Mouse (Mus musculus): ENCODE measurements around the gene Nek6. TPM values are rescaled to one million over a fixed set of nuclear protein-coding genes. Genes with fewer than 3 reads are reported as not detected.

The Nek6 gene
- polyA plus RNA-seq, 2 experiments = 77.2 to 123 TPM

- Histone ChIP-seq H3K36me3 (ENCODE audit: control insufficient read depth, insufficient read depth, low read length) (peaks cover 17% of the 10 kb centered on the region), H3K4me1 (ENCODE audit: control insufficient read depth, insufficient read depth, low read length) (no peaks in the 10 kb centered on the region), H3K9me3 (ENCODE audit: control insufficient read depth, low read length) (no peaks in the 10 kb centered on the region), H3K27me3 (ENCODE audit: control insufficient read depth, insufficient read depth, low read length) (no peaks in the 10 kb centered on the region), H3K9ac (ENCODE audit: low read depth, low read length, severe bottlenecking) (no peak overlapping the region), H3K4me2 (replicated peaks; ENCODE audit: low read depth, low read length, severe bottlenecking) (no peak overlapping the region), H3K27ac (replicated peaks; ENCODE audit: low read depth, low read length) (no peak overlapping the region), H3K4me3 (replicated peaks; ENCODE audit: low read length) (no peak overlapping the region)
- DNase-seq (ENCODE audit: low spot score) = no peak
- 72% methylated on average over 1 of the region's 1 CpGs for WGBS
- TF ChIP-seq POLR2A (IDR thresholded peaks at IDR 0.05; ENCODE audit: borderline replicate concordance, extremely low read depth, insufficient read depth, insufficient read length) = no peak
- ATAC-seq (ENCODE audit: low FRiP score, low read depth) = no peak
These were observed 96.3 kb downstream of the Nek6 start for GRCm38 (mm10) chr2:38607716-38608115.

GRCm38 (mm10) chr2:38608831-38609309 lies 97.4 kb downstream of the Nek6 start:
- Histone ChIP-seq H3K4me1 (ENCODE audit: control insufficient read depth, insufficient read depth, low read length) (no peaks in the 10 kb centered on the region), H3K27me3 (ENCODE audit: control insufficient read depth, insufficient read depth, low read length) (no peaks in the 10 kb centered on the region), H3K27ac (replicated peaks; ENCODE audit: low read depth, low read length) (no peak overlapping the region), H3K9ac (ENCODE audit: low read depth, low read length, severe bottlenecking) (no peak overlapping the region), H3K36me3 (ENCODE audit: control insufficient read depth, insufficient read depth, low read length) (peaks cover 26% of the 10 kb centered on the region), H3K9me3 (ENCODE audit: control insufficient read depth, low read length) (no peaks in the 10 kb centered on the region), H3K4me2 (replicated peaks; ENCODE audit: low read depth, low read length, severe bottlenecking) (no peak overlapping the region), H3K4me3 (replicated peaks; ENCODE audit: low read length) (no peak overlapping the region)
- TF ChIP-seq POLR2A (IDR thresholded peaks at IDR 0.05; ENCODE audit: borderline replicate concordance, extremely low read depth, insufficient read depth, insufficient read length) = no peak
- WGBS = 87% methylated on average over 5 of the region's 5 CpGs
- ATAC-seq (ENCODE audit: low FRiP score, low read depth) (no peak), DNase-seq (ENCODE audit: low spot score) (no peak)

GRCm38 (mm10) chr2:38609310-38609709 lies 97.9 kb downstream of the Nek6 start:
- ATAC-seq (ENCODE audit: low FRiP score, low read depth) (no peak), DNase-seq (ENCODE audit: low spot score) (no peak)
- Histone ChIP-seq H3K4me1 (ENCODE audit: control insufficient read depth, insufficient read depth, low read length) (no peaks in the 10 kb centered on the region), H3K4me2 (replicated peaks; ENCODE audit: low read depth, low read length, severe bottlenecking) (no peak overlapping the region), H3K36me3 (ENCODE audit: control insufficient read depth, insufficient read depth, low read length) (peaks cover 26% of the 10 kb centered on the region), H3K9ac (ENCODE audit: low read depth, low read length, severe bottlenecking) (no peak overlapping the region), H3K4me3 (replicated peaks; ENCODE audit: low read length) (no peak overlapping the region), H3K27ac (replicated peaks; ENCODE audit: low read depth, low read length) (no peak overlapping the region), H3K27me3 (ENCODE audit: control insufficient read depth, insufficient read depth, low read length) (no peaks in the 10 kb centered on the region), H3K9me3 (ENCODE audit: control insufficient read depth, low read length) (no peaks in the 10 kb centered on the region)
- 89% methylated on average over 11 of the region's 11 CpGs for WGBS
- no peak for TF ChIP-seq POLR2A (IDR thresholded peaks at IDR 0.05; ENCODE audit: borderline replicate concordance, extremely low read depth, insufficient read depth, insufficient read length)

- DNase-seq (ENCODE audit: low spot score) (no peak), ATAC-seq (ENCODE audit: low FRiP score, low read depth) (no peak)
- TF ChIP-seq POLR2A (IDR thresholded peaks at IDR 0.05; ENCODE audit: borderline replicate concordance, extremely low read depth, insufficient read depth, insufficient read length) = no peak
- Histone ChIP-seq H3K9ac (ENCODE audit: low read depth, low read length, severe bottlenecking) (no peak overlapping the region), H3K27me3 (ENCODE audit: control insufficient read depth, insufficient read depth, low read length) (no peaks in the 10 kb centered on the region), H3K4me3 (replicated peaks; ENCODE audit: low read length) (no peak overlapping the region), H3K27ac (replicated peaks; ENCODE audit: low read depth, low read length) (no peak overlapping the region), H3K4me1 (ENCODE audit: control insufficient read depth, insufficient read depth, low read length) (no peaks in the 10 kb centered on the region), H3K36me3 (ENCODE audit: control insufficient read depth, insufficient read depth, low read length) (peaks cover 26% of the 10 kb centered on the region), H3K4me2 (replicated peaks; ENCODE audit: low read depth, low read length, severe bottlenecking) (no peak overlapping the region), H3K9me3 (ENCODE audit: control insufficient read depth, low read length) (no peaks in the 10 kb centered on the region)
- 88% methylated on average over 2 of the region's 2 CpGs for WGBS
These were observed 98.7 kb downstream of the Nek6 start for GRCm38 (mm10) chr2:38610161-38610560.

GRCm38 (mm10) chr2:38612596-38612995 lies 101.2 kb downstream of the Nek6 start:
- WGBS = 91% methylated on average over 6 of the region's 6 CpGs
- no peaks in the 10 kb centered on the region for H3K27me3 ChIP-seq (ENCODE audit: control insufficient read depth, insufficient read depth, low read length)
- ATAC-seq (ENCODE audit: low FRiP score, low read depth) = no peak

GRCm38 (mm10) chr2:38613576-38613975 lies 102.1 kb downstream of the Nek6 start:
- no peaks in the 10 kb centered on the region for H3K4me1 ChIP-seq (ENCODE audit: control insufficient read depth, insufficient read depth, low read length)
- H3K4me3 ChIP-seq (replicated peaks; ENCODE audit: low read length) = no peak overlapping the region
- H3K36me3 ChIP-seq (ENCODE audit: control insufficient read depth, insufficient read depth, low read length) = peaks cover 26% of the 10 kb centered on the region
- DNase-seq (ENCODE audit: low spot score) (no peak), ATAC-seq (ENCODE audit: low FRiP score, low read depth) (no peak)
- no peak overlapping the region for H3K4me2 ChIP-seq (replicated peaks; ENCODE audit: low read depth, low read length, severe bottlenecking)
- no peak overlapping the region for H3K27ac ChIP-seq (replicated peaks; ENCODE audit: low read depth, low read length)
- no peak for TF ChIP-seq POLR2A (IDR thresholded peaks at IDR 0.05; ENCODE audit: borderline replicate concordance, extremely low read depth, insufficient read depth, insufficient read length)
- 93% methylated on average over 3 of the region's 3 CpGs for WGBS
- no peaks in the 10 kb centered on the region for H3K9me3 ChIP-seq (ENCODE audit: control insufficient read depth, low read length)
- H3K9ac ChIP-seq (ENCODE audit: low read depth, low read length, severe bottlenecking) = no peak overlapping the region
- no peaks in the 10 kb centered on the region for H3K27me3 ChIP-seq (ENCODE audit: control insufficient read depth, insufficient read depth, low read length)

More at GRCm38 (mm10) chr2:38612596-38612995, 101.2 kb downstream of the Nek6 start:
- no peaks in the 10 kb centered on the region for H3K9me3 ChIP-seq (ENCODE audit: control insufficient read depth, low read length)
- no peak overlapping the region for H3K27ac ChIP-seq (replicated peaks; ENCODE audit: low read depth, low read length)
- no peaks in the 10 kb centered on the region for H3K4me1 ChIP-seq (ENCODE audit: control insufficient read depth, insufficient read depth, low read length)
- no peak for DNase-seq (ENCODE audit: low spot score)
- H3K36me3 ChIP-seq (ENCODE audit: control insufficient read depth, insufficient read depth, low read length) = peaks cover 21% of the 10 kb centered on the region
- no peak overlapping the region for H3K9ac ChIP-seq (ENCODE audit: low read depth, low read length, severe bottlenecking)
- H3K4me3 ChIP-seq (replicated peaks; ENCODE audit: low read length) = no peak overlapping the region
- no peak for TF ChIP-seq POLR2A (IDR thresholded peaks at IDR 0.05; ENCODE audit: borderline replicate concordance, extremely low read depth, insufficient read depth, insufficient read length)
- H3K4me2 ChIP-seq (replicated peaks; ENCODE audit: low read depth, low read length, severe bottlenecking) = no peak overlapping the region
